Mouse (Mus musculus): ENCODE data around the gene Dnajb3. TPM values are rescaled to one million over a fixed set of nuclear protein-coding genes. Genes with fewer than 3 reads are reported as not detected.
"Not testable (repeated sequence)": the region's sequence is repeated elsewhere in the genome, so short reads cannot be mapped to it uniquely, and the experiment has no call there.

Gene Dnajb3
- total and polyA plus RNA-seq, 2 experiments from 2014 or later: 6.6 to 12.4 TPM

GRCm38 (mm10) chr1:88179657-88180056 lies 25.9 kb downstream of the Dnajb3 start:
- no peaks in the 10 kb centered on the region for H3K4me1 ChIP-seq (ENCODE audit: insufficient read depth)
- ATAC-seq: no peak
- peaks cover 10% of the 10 kb centered on the region for H3K9me3 ChIP-seq (ENCODE audit: low read length)
- H3K36me3 ChIP-seq (ENCODE audit: insufficient read depth): no peaks in the 10 kb centered on the region
- no peak overlapping the region for H3K27ac ChIP-seq (ENCODE audit: low read depth, low read length)
- 95% methylated on average over 1 of the region's 1 CpGs for WGBS
- H3K9ac ChIP-seq: no peak overlapping the region
- no peak overlapping the region for H3K4me2 ChIP-seq (ENCODE audit: low read depth)
- no peak for TF ChIP-seq CTCF (IDR thresholded peaks at IDR 0.05; ENCODE audit: low read depth)
- no peak overlapping the region for H3K4me3 ChIP-seq (ENCODE audit: low read depth, low read length)
- no peaks in the 10 kb centered on the region for H3K27me3 ChIP-seq (ENCODE audit: insufficient read depth, low read length)
- no peak for DNase-seq

- not testable (repeated sequence) for H3K9ac ChIP-seq; H3K4me3 ChIP-seq (ENCODE audit: low read depth, low read length); H3K27me3 ChIP-seq (ENCODE audit: insufficient read depth, low read length); ATAC-seq; H3K36me3 ChIP-seq (ENCODE audit: insufficient read depth); H3K4me1 ChIP-seq (ENCODE audit: insufficient read depth); H3K9me3 ChIP-seq (ENCODE audit: low read length); H3K27ac ChIP-seq (ENCODE audit: low read depth, low read length); H3K4me2 ChIP-seq (ENCODE audit: low read depth); DNase-seq
- 92% methylated on average over 5 of the region's 7 CpGs for WGBS
Observed at GRCm38 (mm10) chr1:88172190-88172589, 33.4 kb downstream of the Dnajb3 start.

GRCm38 (mm10) chr1:88165711-88166110 lies 39.9 kb downstream of the Dnajb3 start, which contains the start of gene Ugt1a5:
TSS of gene Ugt1a5 (plus strand) at chr1:88166012.
- no peak for TF ChIP-seq CTCF (IDR thresholded peaks at IDR 0.05; ENCODE audit: low read depth)
- H3K4me2 ChIP-seq (ENCODE audit: low read depth): no peak within 1 kb of the TSS

GRCm38 (mm10) chr1:88158430-88158829 lies 47.2 kb downstream of the Dnajb3 start:
- Histone ChIP-seq H3K4me1 (ENCODE audit: insufficient read depth) (no peaks in the 10 kb centered on the region), H3K27ac (ENCODE audit: low read depth, low read length) (no peak overlapping the region), H3K9ac (no peak overlapping the region), H3K4me2 (ENCODE audit: low read depth) (no peak overlapping the region), H3K9me3 (ENCODE audit: low read length) (no peaks in the 10 kb centered on the region), H3K27me3 (ENCODE audit: insufficient read depth, low read length) (no peaks in the 10 kb centered on the region), H3K4me3 (ENCODE audit: low read depth, low read length) (no peak overlapping the region), H3K36me3 (ENCODE audit: insufficient read depth) (no peaks in the 10 kb centered on the region)
- DNase-seq (no peak), ATAC-seq (no peak)
- TF ChIP-seq CTCF (IDR thresholded peaks at IDR 0.05; ENCODE audit: low read depth): no peak
- WGBS: 87% methylated on average over 2 of the region's 2 CpGs

More at GRCm38 (mm10) chr1:88165711-88166110, 39.9 kb downstream of the Dnajb3 start, which contains the start of gene Ugt1a5:
- Histone ChIP-seq H3K9me3 (ENCODE audit: low read length) (no peaks in the 10 kb centered on the region), H3K27ac (ENCODE audit: low read depth, low read length) (no peak within 1 kb of the TSS), H3K27me3 (ENCODE audit: insufficient read depth, low read length) (no peaks in the 10 kb centered on the region), H3K4me3 (ENCODE audit: low read depth, low read length) (no peak within 1 kb of the TSS), H3K36me3 (ENCODE audit: insufficient read depth) (no peaks in the 10 kb centered on the region), H3K9ac (no peak within 1 kb of the TSS), H3K4me1 (ENCODE audit: insufficient read depth) (no peaks in the 10 kb centered on the region)
- WGBS: 82% methylated on average over 5 of the region's 5 CpGs
- no peak for ATAC-seq
- no peak for DNase-seq

Other genes starting within 250 kb of the Dnajb3 start
- 15.4 and 19.0 TPM in 2 replicates for gene Usp40, start 197.2 kb downstream of the Dnajb3 start, total RNA-seq (2014; rRNA removed)
- gene Usp40, start 197.2 kb downstream of the Dnajb3 start, polyA plus RNA-seq (2015; fragmentation: Nextera tagmentation; extraction: Ambion mirVana): 5.1 and 8.0 TPM in 2 replicates
- gene Ugt1a10, start 150.4 kb downstream of the Dnajb3 start, total RNA-seq (2014; rRNA removed): not detected in 2 replicates
- gene Ugt1a10, start 150.4 kb downstream of the Dnajb3 start, polyA plus RNA-seq (2015; fragmentation: Nextera tagmentation; extraction: Ambion mirVana): not detected in 2 replicates
- gene Ugt1a9, start 135.0 kb downstream of the Dnajb3 start, total RNA-seq (2014; rRNA removed): not detected in 2 replicates
- gene Ugt1a9, start 135.0 kb downstream of the Dnajb3 start, polyA plus RNA-seq (2015; fragmentation: Nextera tagmentation; extraction: Ambion mirVana): not detected in 2 replicates
- gene Ugt1a8, start 118.0 kb downstream of the Dnajb3 start, total RNA-seq (2014; rRNA removed): not detected in 2 replicates
- not detected in 2 replicates for gene Ugt1a8, start 118.0 kb downstream of the Dnajb3 start, polyA plus RNA-seq (2015; fragmentation: Nextera tagmentation; extraction: Ambion mirVana)
- 1.2 and 1.9 TPM in 2 replicates for gene Ugt1a7c, start 110.7 kb downstream of the Dnajb3 start, total RNA-seq (2014; rRNA removed)
- gene Ugt1a7c, start 110.7 kb downstream of the Dnajb3 start, polyA plus RNA-seq (2015; fragmentation: Nextera tagmentation; extraction: Ambion mirVana): 1.4 and 1.7 TPM in 2 replicates
- gene Ugt1a6b, start 102.5 kb downstream of the Dnajb3 start, total RNA-seq (2014; rRNA removed): 2.0 and 2.5 TPM in 2 replicates
- 2.1 and 2.9 TPM in 2 replicates for gene Ugt1a6b, start 102.5 kb downstream of the Dnajb3 start, polyA plus RNA-seq (2015; fragmentation: Nextera tagmentation; extraction: Ambion mirVana)
- gene Ugt1a6a, start 71.0 kb downstream of the Dnajb3 start, total RNA-seq (2014; rRNA removed): 0.69 and 2.0 TPM in 2 replicates
- 3.8 and 5.1 TPM in 2 replicates for gene Ugt1a6a, start 71.0 kb downstream of the Dnajb3 start, polyA plus RNA-seq (2015; fragmentation: Nextera tagmentation; extraction: Ambion mirVana)
- not detected in 2 replicates for gene Ugt1a5, start 39.8 kb downstream of the Dnajb3 start, total RNA-seq (2014; rRNA removed)
- gene Ugt1a5, start 39.8 kb downstream of the Dnajb3 start, polyA plus RNA-seq (2015; fragmentation: Nextera tagmentation; extraction: Ambion mirVana): not detected in 2 replicates
- not detected in 2 replicates for gene Ugt1a2, start 5.2 kb downstream of the Dnajb3 start, total RNA-seq (2014; rRNA removed)
- gene Ugt1a2, start 5.2 kb downstream of the Dnajb3 start, polyA plus RNA-seq (2015; fragmentation: Nextera tagmentation; extraction: Ambion mirVana): not detected in 2 replicates
- gene Ugt1a1, start 6.2 kb upstream of the Dnajb3 start, total RNA-seq (2014; rRNA removed): 0.14 TPM in 1 of 2 replicates, not detected in the other
- gene Ugt1a1, start 6.2 kb upstream of the Dnajb3 start, polyA plus RNA-seq (2015; fragmentation: Nextera tagmentation; extraction: Ambion mirVana): not detected in 2 replicates
- 0.23 TPM in 1 of 2 replicates, not detected in the other for gene Mroh2a, start 21.2 kb upstream of the Dnajb3 start, total RNA-seq (2014; rRNA removed)
- gene Mroh2a, start 21.2 kb upstream of the Dnajb3 start, polyA plus RNA-seq (2015; fragmentation: Nextera tagmentation; extraction: Ambion mirVana): 0.35 and 0.36 TPM in 2 replicates
- gene Hjurp, start 71.9 kb upstream of the Dnajb3 start, total RNA-seq (2014; rRNA removed): 77.6 and 88.0 TPM in 2 replicates
- gene Hjurp, start 71.9 kb upstream of the Dnajb3 start, polyA plus RNA-seq (2015; fragmentation: Nextera tagmentation; extraction: Ambion mirVana): 24.5 and 40.0 TPM in 2 replicates
- gene Trpm8, start 71.9 kb upstream of the Dnajb3 start, total RNA-seq (2014; rRNA removed): 0.38 TPM in 2 replicates
- gene Trpm8, start 71.9 kb upstream of the Dnajb3 start, polyA plus RNA-seq (2015; fragmentation: Nextera tagmentation; extraction: Ambion mirVana): 0.19 and 0.36 TPM in 2 replicates
- gene Spp2, start 201.2 kb upstream of the Dnajb3 start, total RNA-seq (2014; rRNA removed): 1.3 TPM in 1 of 2 replicates, not detected in the other
- gene Spp2, start 201.2 kb upstream of the Dnajb3 start, polyA plus RNA-seq (2015; fragmentation: Nextera tagmentation; extraction: Ambion mirVana): 0.52 and 1.2 TPM in 2 replicates